Mouse (Mus musculus): ENCODE data around the gene Cct4.

The Cct4 gene

DNA sequence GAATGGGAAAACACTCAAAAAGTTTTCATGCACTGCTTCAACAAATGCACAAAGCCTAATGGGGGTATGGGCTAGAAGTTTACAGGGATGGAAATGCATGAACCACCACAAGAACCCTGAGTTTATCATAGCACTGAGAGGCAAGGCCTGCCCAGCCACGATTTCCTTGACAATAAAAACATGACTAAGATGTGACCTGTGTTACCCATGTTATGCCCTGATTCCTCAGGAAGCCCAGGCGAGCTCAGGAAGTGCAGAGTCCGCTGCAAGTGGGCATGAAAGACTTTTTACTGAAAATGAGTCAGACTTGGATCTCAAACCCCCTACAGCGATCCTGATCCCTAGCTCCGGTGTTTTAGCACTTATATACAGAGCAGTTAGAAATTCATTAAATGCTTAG lies 56.9 kb downstream of the Cct4 start:
- DNase-seq (ENCODE audit: low read depth): no peak

GRCm38 (mm10) chr11:23047663-23048582 lies 57.6 kb downstream of the Cct4 start:
- peak; percentile 20 for DNase-seq (ENCODE audit: low read depth)

- DNase-seq (ENCODE audit: low read depth): no peak
These were observed 59.3 kb downstream of the Cct4 start for GRCm38 (mm10) chr11:23049642-23050041.

- peak; percentile 43 for DNase-seq (ENCODE audit: low read depth)
These were observed 62.0 kb downstream of the Cct4 start for GRCm38 (mm10) chr11:23052353-23052752.

All from NIH3T3 (cell line).